Mouse (Mus musculus) limb, embryonic 13.5 days (tissue): Measurements from ENCODE around the gene Paip2b. TPM values are rescaled to one million over a fixed set of nuclear protein-coding genes. Genes with fewer than 3 reads are reported as not detected.
A peak's percentile ranks its signal among the peaks of the same experiment; 100 is the strongest.
"Not testable (repeated sequence)": the region's sequence is repeated elsewhere in the genome, so short reads cannot be mapped to it uniquely, and the experiment has no call there.

Experiments used
- ATAC-seq: fragments of 200-750 bp; cut with Nextera tagmentation; 2 replicates; pipeline ENCODE4 v1.8.0; 2017; ENCODE audit warnings: low read depth, moderate number of reproducible peaks, moderate TSS enrichment; ENCODE audit not compliant: low FRiP score
- H3K27ac ChIP-seq: fragments of 300-500 bp; sonication (generic); 2 replicates; pipeline ENCODE4 v1.5.1; 2015; ENCODE audit warnings: inconsistent platforms, mild to moderate bottlenecking, moderate library complexity
- H3K27me3 ChIP-seq: fragments of 300-500 bp; sonication (generic); 2 replicates; pipeline ENCODE4 v1.6.1; 2015; ENCODE audit warnings: mild to moderate bottlenecking, inconsistent platforms
- H3K36me3 ChIP-seq: fragments of 300-500 bp; sonication (generic); 2 replicates; pipeline ENCODE4 v1.6.1; 2015; ENCODE audit warnings: inconsistent platforms, mild to moderate bottlenecking, moderate library complexity
- H3K4me1 ChIP-seq: fragments of 300-500 bp; sonication (generic); 2 replicates; pipeline ENCODE4 v1.6.1; 2015; ENCODE audit warnings: inconsistent platforms
- H3K4me2 ChIP-seq: fragments of 300-500 bp; sonication (generic); replicated peaks from 2 replicates; pipeline ENCODE4 v1.6.1; 2015; ENCODE audit warnings: inconsistent platforms, mild to moderate bottlenecking, moderate library complexity
- H3K4me3 ChIP-seq: fragments of 300-500 bp; sonication (generic); 2 replicates; pipeline ENCODE4 v1.5.1; 2015; ENCODE audit warnings: moderate library complexity, mild to moderate bottlenecking, inconsistent platforms
- H3K9ac ChIP-seq: fragments of 300-500 bp; sonication (generic); 2 replicates; pipeline ENCODE4 v1.6.1; 2015; ENCODE audit warnings: mild to moderate bottlenecking, inconsistent platforms
- H3K9me3 ChIP-seq: fragments of 300-500 bp; sonication (generic); 2 replicates; pipeline ENCODE4 v1.6.1; 2016; ENCODE audit warnings: inconsistent platforms
- WGBS: fragments of 180-500 bp; shearing (Covaris S2); methylation state at CpG from one replicate; pipeline ENCODE4 v1.1.7; 2015; 5-methylcytosine and 5-hydroxymethylcytosine counted together
- polyA plus RNA-seq: library from polyadenylated mRNA; unstranded; fragments of >200 nt; fragmentation: Nextera tagmentation; extraction: Ambion mirVana; gene quantifications from 2 replicates; pipeline ENCODE4 v1.2.1, GENCODE M21; 2015

Gene Paip2b
- polyA plus RNA-seq, 1 experiment from 2014 or later: 20.5 TPM

GRCm38 (mm10) chr6:83794760-83795296, 36.7 kb downstream of the Paip2b start, which contains the start of gene Nagk:
TSS of gene Nagk (plus strand) at chr6:83794982.
- Histone ChIP-seq H3K27ac (peak within 1 kb of the TSS; percentile 92), H3K9ac (peak within 1 kb of the TSS; percentile 83), H3K4me3 (peak within 1 kb of the TSS; percentile 78), H3K4me1 (peaks cover 10% of the 10 kb centered on the region), H3K9me3 (no peaks in the 10 kb centered on the region), H3K4me2 (peak within 1 kb of the TSS; percentile 77), H3K36me3 (peaks cover 9% of the 10 kb centered on the region), H3K27me3 (no peaks in the 10 kb centered on the region)
- ATAC-seq: peak; percentile 96
- under 1% methylated on average over 43 of the region's 43 CpGs for WGBS

DNA sequence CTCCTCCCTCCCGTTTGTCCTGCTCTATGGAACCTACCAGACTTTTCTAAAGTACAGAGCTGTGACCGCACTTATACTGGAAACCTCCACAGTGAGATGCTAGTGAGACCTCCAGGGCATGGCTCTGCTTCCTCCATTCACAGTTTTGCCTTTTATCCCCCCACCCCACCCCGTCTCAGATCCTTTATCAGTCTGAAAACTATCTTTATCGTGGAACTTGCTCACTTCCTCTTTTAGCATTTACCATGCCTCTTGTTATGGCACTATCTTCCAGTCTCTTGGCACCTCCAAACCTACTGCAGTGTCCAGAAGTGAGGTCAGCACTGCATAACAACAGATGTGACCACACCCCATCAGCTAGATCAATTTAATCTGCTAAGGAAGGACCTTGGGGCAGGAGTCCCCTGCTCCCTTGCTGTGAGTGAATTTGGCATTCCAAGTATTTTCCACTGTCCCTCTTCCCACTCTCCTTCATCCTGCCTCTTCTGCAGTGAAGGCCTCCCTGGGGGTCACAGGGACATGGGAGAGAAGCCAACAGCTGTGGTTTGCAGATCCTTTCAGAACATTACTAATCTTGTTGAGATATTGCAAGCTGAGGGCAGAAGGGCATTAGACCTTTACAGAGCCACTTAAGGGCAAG, 40.2 kb downstream of the Paip2b start:
- no peak overlapping the region for H3K27ac ChIP-seq
- no peak overlapping the region for H3K4me2 ChIP-seq
- H3K4me1 ChIP-seq: peaks cover 10% of the 10 kb centered on the region
- no peak overlapping the region for H3K9ac ChIP-seq
- H3K4me3 ChIP-seq: no peak overlapping the region
- WGBS: 65% methylated on average over 4 of the region's 4 CpGs
- H3K27me3 ChIP-seq: no peaks in the 10 kb centered on the region
- H3K9me3 ChIP-seq: no peaks in the 10 kb centered on the region
- no peak for ATAC-seq
- H3K36me3 ChIP-seq: no peaks in the 10 kb centered on the region

GRCm38 (mm10) chr6:83790533-83790932, 41.0 kb downstream of the Paip2b start:
- not testable (repeated sequence) for H3K4me3 ChIP-seq, H3K36me3 ChIP-seq, H3K4me1 ChIP-seq, H3K4me2 ChIP-seq, H3K9ac ChIP-seq, ATAC-seq, H3K27me3 ChIP-seq, H3K9me3 ChIP-seq, H3K27ac ChIP-seq
- WGBS: 80% methylated on average over 5 of the region's 5 CpGs

- ATAC-seq: no peak
Measured at GRCm38 (mm10) chr6:83788554-83788953, 43.0 kb downstream of the Paip2b start.

GRCm38 (mm10) chr6:83786426-83786825, 45.1 kb downstream of the Paip2b start:
- no peak overlapping the region for H3K4me3 ChIP-seq
- H3K4me2 ChIP-seq: no peak overlapping the region
- WGBS: 79% methylated on average over 3 of the region's 3 CpGs
- ATAC-seq: no peak
- no peak overlapping the region for H3K9ac ChIP-seq
- no peaks in the 10 kb centered on the region for H3K27me3 ChIP-seq
- H3K36me3 ChIP-seq: no peaks in the 10 kb centered on the region
- no peak overlapping the region for H3K27ac ChIP-seq
- H3K9me3 ChIP-seq: no peaks in the 10 kb centered on the region
- no peaks in the 10 kb centered on the region for H3K4me1 ChIP-seq

More at GRCm38 (mm10) chr6:83788554-83788953, 43.0 kb downstream of the Paip2b start:
- Histone ChIP-seq H3K36me3 (no peaks in the 10 kb centered on the region), H3K27ac (no peak overlapping the region), H3K9me3 (no peaks in the 10 kb centered on the region), H3K4me1 (no peaks in the 10 kb centered on the region), H3K9ac (no peak overlapping the region), H3K4me3 (no peak overlapping the region), H3K27me3 (no peaks in the 10 kb centered on the region), H3K4me2 (no peak overlapping the region)
- WGBS: 79% methylated on average over 7 of the region's 7 CpGs

- no peak overlapping the region for H3K4me3 ChIP-seq
- no peaks in the 10 kb centered on the region for H3K9me3 ChIP-seq
- WGBS: 7% methylated on average over 5 of the region's 5 CpGs
- H3K9ac ChIP-seq: no peak overlapping the region
- H3K4me1 ChIP-seq: peaks cover 10% of the 10 kb centered on the region
- no peaks in the 10 kb centered on the region for H3K27me3 ChIP-seq
- no peak overlapping the region for H3K27ac ChIP-seq
- no peak for ATAC-seq
- H3K4me2 ChIP-seq: no peak overlapping the region
- no peaks in the 10 kb centered on the region for H3K36me3 ChIP-seq
Measured at GRCm38 (mm10) chr6:83779026-83779425, 52.5 kb downstream of the Paip2b start.

DNA sequence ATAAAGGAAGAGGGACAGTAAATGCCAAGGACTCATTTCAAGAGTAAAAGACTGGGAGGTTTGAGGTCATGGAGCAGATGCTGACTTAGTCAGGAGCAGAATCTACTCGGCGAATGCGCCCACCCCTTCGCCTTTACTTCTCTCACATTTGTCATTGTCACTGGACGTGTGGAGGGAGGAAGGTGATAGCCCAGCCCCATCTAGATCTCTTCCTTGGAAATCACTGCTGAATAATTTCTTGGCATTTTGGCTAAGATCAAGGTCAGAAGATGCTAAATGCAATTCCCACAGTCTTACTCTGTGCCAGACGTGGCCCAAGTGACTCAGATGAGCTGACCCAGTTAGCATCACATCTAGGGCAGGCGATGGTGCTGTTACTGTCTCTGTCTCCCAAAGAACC, 53.2 kb downstream of the Paip2b start:
- Histone ChIP-seq H3K4me2 (no peak overlapping the region), H3K4me3 (no peak overlapping the region), H3K27me3 (no peaks in the 10 kb centered on the region), H3K4me1 (peaks cover 17% of the 10 kb centered on the region), H3K9ac (no peak overlapping the region), H3K36me3 (peaks cover 4% of the 10 kb centered on the region), H3K27ac (no peak overlapping the region), H3K9me3 (no peaks in the 10 kb centered on the region)
- ATAC-seq: no peak
- 76% methylated on average over 7 of the region's 7 CpGs for whole genome bisulfite sequencing

DNA sequence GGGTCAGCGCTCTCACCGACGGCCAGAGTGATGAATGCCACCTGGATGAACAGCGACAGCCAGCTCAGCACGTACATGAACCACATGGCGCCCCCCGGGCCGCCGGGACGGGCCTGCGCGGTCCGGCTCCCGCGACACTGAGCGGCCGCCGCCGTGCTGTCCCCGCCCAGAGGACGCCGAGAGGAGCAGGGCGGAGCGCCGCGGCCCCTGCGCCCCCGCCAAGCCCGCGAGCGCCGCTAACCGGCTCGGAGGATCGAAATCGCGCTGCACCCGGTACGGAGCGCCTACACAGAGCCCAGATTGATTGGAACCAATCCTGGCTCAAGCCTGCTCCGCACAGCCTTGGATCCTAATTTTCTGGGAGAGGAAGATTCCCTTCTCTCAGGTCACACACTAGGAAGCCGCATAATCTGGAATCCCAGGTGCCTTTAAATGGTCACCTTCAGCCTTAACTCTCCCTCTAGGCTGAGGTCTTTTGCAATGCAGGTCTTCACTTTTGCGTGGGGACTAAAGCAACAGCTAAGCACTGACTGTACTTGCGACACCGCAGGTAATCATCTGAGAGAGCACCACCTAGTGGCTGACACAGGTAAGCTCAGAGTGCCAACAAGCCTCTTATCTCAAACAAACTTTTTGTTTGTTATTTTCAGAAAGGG, 55.8 kb downstream of the Paip2b start, which contains the start of gene Tex261:
Tex261 (minus strand) TSS at position 176 of the 656 bp plus-strand sequence.
- Histone ChIP-seq H3K9me3 (no peaks in the 10 kb centered on the region), H3K27me3 (no peaks in the 10 kb centered on the region), H3K4me2 (peak within 1 kb of the TSS; percentile 88), H3K4me3 (peak within 1 kb of the TSS; percentile 94), H3K36me3 (peaks cover 29% of the 10 kb centered on the region), H3K27ac (peak within 1 kb of the TSS; percentile 80; the same call in 1 of the 2 replicates), H3K9ac (peak within 1 kb of the TSS; percentile 97), H3K4me1 (peaks cover 18% of the 10 kb centered on the region)
- peak; percentile 96 for ATAC-seq
- 2% methylated on average over 44 of the region's 45 CpGs for WGBS

DNA sequence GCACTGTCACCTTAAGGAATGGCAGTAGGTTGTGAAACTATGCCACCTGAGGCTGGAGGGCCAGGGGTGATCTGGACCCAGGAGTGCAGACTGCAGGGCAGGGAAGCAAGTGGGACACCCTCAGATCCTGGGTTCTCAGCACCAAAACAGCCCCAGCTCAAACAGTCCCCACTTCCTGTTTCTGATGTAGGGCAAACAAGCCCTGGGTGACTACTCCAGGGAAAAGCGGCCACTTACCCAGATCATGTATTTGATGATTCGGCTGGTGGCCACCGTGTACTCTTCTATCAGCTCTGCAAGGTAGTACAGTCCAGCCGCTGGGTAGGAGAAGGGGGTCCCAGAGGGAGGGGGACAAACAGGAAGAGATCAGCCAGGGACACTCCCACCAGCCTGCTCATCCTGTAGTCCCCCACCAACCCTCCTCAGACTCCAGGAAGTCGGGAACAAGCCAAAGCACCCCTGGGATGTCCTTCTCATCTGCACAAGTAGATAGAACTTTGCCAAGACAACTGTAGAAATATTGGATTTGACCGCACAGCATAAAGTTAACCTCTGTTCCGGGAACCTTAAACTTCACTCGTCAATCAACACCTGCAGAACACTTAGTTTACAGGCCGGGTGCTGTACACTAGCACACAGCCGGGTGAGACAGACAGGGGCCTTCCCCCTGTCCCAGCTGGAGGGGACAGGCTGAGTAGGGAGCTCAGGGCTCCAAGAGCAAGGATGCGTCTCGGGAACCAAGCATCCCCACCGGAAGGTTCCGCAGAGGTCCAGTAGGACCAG, 56.6 kb downstream of the Paip2b start:
- H3K4me2 ChIP-seq: peak overlapping the region; percentile 88
- H3K9ac ChIP-seq: peak overlapping the region; percentile 97
- H3K4me3 ChIP-seq: peak overlapping the region; percentile 94
- peaks cover 18% of the 10 kb centered on the region for H3K4me1 ChIP-seq
- peak overlapping the region; percentile 80; the same call in 1 of the 2 replicates for H3K27ac ChIP-seq
- peaks cover 35% of the 10 kb centered on the region for H3K36me3 ChIP-seq
- H3K9me3 ChIP-seq: no peaks in the 10 kb centered on the region
- 1% methylated on average over 14 of the region's 14 CpGs for WGBS
- no peak for ATAC-seq
- H3K27me3 ChIP-seq: no peaks in the 10 kb centered on the region

DNA sequence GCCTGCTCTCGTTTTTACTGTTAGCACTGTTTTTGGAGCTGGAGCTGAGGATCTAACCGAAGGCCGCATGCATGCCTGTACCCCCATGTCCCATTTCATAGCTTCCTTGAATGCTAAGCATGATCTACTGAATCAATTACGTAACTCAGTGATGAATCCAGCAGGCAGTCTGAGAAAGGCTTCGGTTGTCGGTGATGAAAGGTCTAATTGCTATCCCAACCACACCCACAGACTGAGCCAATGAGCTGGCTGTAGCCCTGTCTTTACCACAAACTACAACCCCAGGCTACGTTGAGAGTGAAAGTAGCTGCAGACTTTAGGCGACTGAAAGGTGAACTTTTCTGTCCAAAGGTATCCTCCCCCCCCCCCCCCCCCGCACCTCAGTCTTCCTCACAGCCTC, 57.4 kb downstream of the Paip2b start:
- Histone ChIP-seq H3K9me3 (no peaks in the 10 kb centered on the region), H3K4me3 (peak overlapping the region; percentile 94), H3K9ac (peak overlapping the region; percentile 97; the same call in 1 of the 2 replicates), H3K4me1 (peaks cover 18% of the 10 kb centered on the region), H3K36me3 (peaks cover 44% of the 10 kb centered on the region), H3K27me3 (no peaks in the 10 kb centered on the region), H3K27ac (no peak overlapping the region), H3K4me2 (peak overlapping the region; percentile 88)
- 56% methylated on average over 8 of the region's 9 CpGs for WGBS
- ATAC-seq: no peak

- WGBS: 82% methylated on average over 5 of the region's 5 CpGs
- Histone ChIP-seq H3K36me3 (peaks cover 54% of the 10 kb centered on the region), H3K4me1 (peaks cover 2% of the 10 kb centered on the region; the same call in 1 of the 2 replicates), H3K27ac (no peak overlapping the region), H3K4me3 (no peak overlapping the region), H3K4me2 (no peak overlapping the region), H3K9ac (no peak overlapping the region), H3K9me3 (no peaks in the 10 kb centered on the region), H3K27me3 (peaks cover 18% of the 10 kb centered on the region)
- ATAC-seq: no peak
Measured at GRCm38 (mm10) chr6:83768485-83768884, 63.1 kb downstream of the Paip2b start.

DNA sequence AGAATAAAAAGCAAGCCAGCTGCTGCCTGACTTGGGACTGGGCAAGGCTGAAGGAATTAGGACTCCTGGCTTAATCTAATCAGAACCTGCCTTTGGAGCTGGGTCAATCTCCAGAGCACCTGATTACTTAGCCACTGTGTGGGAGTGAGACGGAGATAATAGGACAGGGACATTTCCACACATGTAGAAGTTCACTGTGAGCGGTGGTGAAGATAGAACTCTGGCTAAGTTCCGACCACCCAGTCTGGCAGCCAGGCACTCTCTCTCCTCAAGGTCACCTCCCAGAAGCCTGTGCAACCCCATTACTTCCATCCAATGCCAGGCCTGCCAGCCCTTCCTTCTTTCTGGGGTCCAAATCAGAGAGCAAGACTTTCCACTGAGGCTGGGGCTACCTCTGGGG, 64.6 kb downstream of the Paip2b start:
- no peak for ATAC-seq

More for the DNA sequence above, 64.6 kb downstream of the Paip2b start:
- 87% methylated on average over 3 of the region's 3 CpGs for WGBS
- Histone ChIP-seq H3K27me3 (peaks cover 33% of the 10 kb centered on the region), H3K4me3 (no peak overlapping the region), H3K27ac (no peak overlapping the region), H3K4me2 (no peak overlapping the region), H3K9ac (no peak overlapping the region), H3K4me1 (peaks cover 9% of the 10 kb centered on the region), H3K36me3 (peaks cover 39% of the 10 kb centered on the region), H3K9me3 (no peaks in the 10 kb centered on the region)
